Mouse (Mus musculus) bone marrow macrophage, adult 2 months (primary cell): ENCODE measurements at regions not wholly inside any gene's neighbourhood (a gene's known extent, or its start where the extent isn't known, plus 50 kb on each side); places are given as distances from the start of the nearest gene placed in this dataset.

Experiments
- CTCF ChIP-seq: IDR thresholded peaks from 2 replicates; pipeline ENCODE4 v1.5.1; 2012; ENCODE audit warnings: low read depth, mild to moderate bottlenecking, low read length, moderate library complexity
- POLR2A ChIP-seq: IDR thresholded peaks from 2 replicates; pipeline ENCODE4 v1.6.1; 2012; ENCODE audit warnings: mild to moderate bottlenecking, low read depth, low read length, borderline replicate concordance

GRCm38 (mm10) chr5:101297511-101298102 lies 367.2 kb downstream of the Nkx6-1 start:
- TF ChIP-seq POLR2A = no peak
- TF ChIP-seq CTCF = no peak
